Mouse (Mus musculus) erythroblast, embryonic 14.5 days (primary cell): ENCODE measurements around the gene Lect2. TPM values are rescaled to one million over a fixed set of nuclear protein-coding genes. Genes with fewer than 3 reads are reported as not detected.

Experiments used
- H3K27me3 ChIP-seq: 2 replicates; pipeline ENCODE4 v1.6.1; 2012; ENCODE audit warnings: inconsistent platforms; ENCODE audit not compliant: control insufficient read depth
- H3K36me3 ChIP-seq: 2 replicates; pipeline ENCODE4 v1.6.1; 2012; ENCODE audit warnings: mild to moderate bottlenecking, inconsistent platforms; ENCODE audit not compliant: control insufficient read depth
- H3K4me1 ChIP-seq: 2 replicates; pipeline ENCODE4 v1.6.1; 2012; ENCODE audit warnings: inconsistent platforms; ENCODE audit not compliant: control insufficient read depth
- H3K4me3 ChIP-seq: replicated peaks from 2 replicates; pipeline ENCODE3; 2012; ENCODE audit warnings: moderate library complexity, mild to moderate bottlenecking, inconsistent platforms
- H3K9me3 ChIP-seq: 2 replicates; pipeline ENCODE4 v1.6.1; 2012; ENCODE audit warnings: low read length, inconsistent platforms, mixed read lengths; ENCODE audit not compliant: control insufficient read depth
- GATA1 ChIP-seq: IDR thresholded peaks from 2 replicates; pipeline ENCODE4 v1.6.1; 2012; ENCODE audit warnings: low read length, inconsistent platforms, mixed read lengths
- TAL1 ChIP-seq: IDR thresholded peaks from 3 replicates; pipeline ENCODE4 v1.6.1; 2012; ENCODE audit warnings: low read length, inconsistent platforms, mixed read lengths
- polyA plus RNA-seq: library from polyadenylated mRNA; stranded (reverse); fragments of >175 nt; gene quantifications from 2 replicates; pipeline ENCODE4 v1.2.3, GENCODE M21; 2012

The Lect2 gene
- polyA plus RNA-seq, 1 experiment = 0.06 TPM

DNA sequence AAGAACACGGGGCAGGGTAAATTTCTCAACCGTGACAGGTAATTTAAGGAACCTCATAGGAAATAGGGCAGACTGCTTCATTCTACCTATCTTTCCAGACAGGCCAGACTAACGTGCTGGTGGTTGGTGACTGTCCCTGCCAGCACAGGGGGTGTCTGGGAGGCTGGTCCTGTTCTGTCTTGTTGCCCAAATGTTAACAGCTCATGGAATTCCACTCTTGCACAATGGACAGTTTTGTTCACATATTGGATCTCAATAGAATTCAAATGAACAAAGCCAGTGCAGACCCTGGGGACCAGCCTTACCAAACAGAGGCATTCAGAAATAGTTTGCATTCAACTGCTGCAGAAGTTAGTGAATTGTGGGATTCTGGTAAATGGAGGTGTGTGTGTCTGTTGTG, 3.3 kb downstream of the Lect2 start:
- Histone ChIP-seq H3K4me1 (no peaks in the 10 kb centered on the region), H3K27me3 (no peaks in the 10 kb centered on the region), H3K4me3 (no peak overlapping the region), H3K9me3 (no peaks in the 10 kb centered on the region), H3K36me3 (no peaks in the 10 kb centered on the region; the same call in 1 of the 2 replicates)
- TF ChIP-seq GATA1 = no peak
- TF ChIP-seq TAL1 = no peak

GRCm38 (mm10) chr13:56543805-56544204, 4.5 kb downstream of the Lect2 start:
- TF ChIP-seq TAL1 (no peak), GATA1 (no peak)
- no peaks in the 10 kb centered on the region for H3K4me1 ChIP-seq
- no peak overlapping the region for H3K4me3 ChIP-seq
- H3K27me3 ChIP-seq = no peaks in the 10 kb centered on the region
- H3K36me3 ChIP-seq = no peaks in the 10 kb centered on the region; the same call in 1 of the 2 replicates
- H3K9me3 ChIP-seq = no peaks in the 10 kb centered on the region

DNA sequence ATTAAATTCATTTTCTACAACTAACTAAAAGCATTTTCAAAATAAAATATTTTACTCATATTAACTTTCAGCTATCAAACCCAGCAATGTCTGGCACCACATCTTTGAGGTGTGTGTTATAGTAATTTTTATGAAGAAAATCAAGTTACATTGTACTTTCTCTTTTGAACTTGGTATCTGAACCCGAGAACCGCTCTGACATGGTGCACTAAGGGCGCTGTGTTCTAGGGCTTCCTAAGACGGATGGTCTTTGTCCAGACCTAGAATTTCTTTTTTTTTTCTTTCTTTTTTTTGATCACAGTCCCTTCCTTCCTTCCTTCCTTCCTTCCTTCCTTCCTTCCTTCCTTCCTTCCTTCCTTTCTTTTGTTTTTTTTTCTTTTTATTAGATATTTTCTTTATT, 8.5 kb downstream of the Lect2 start:
- no peaks in the 10 kb centered on the region for H3K27me3 ChIP-seq
- no peaks in the 10 kb centered on the region for H3K4me1 ChIP-seq
- TF ChIP-seq GATA1 (no peak), TAL1 (no peak)
- H3K9me3 ChIP-seq = no peaks in the 10 kb centered on the region
- no peaks in the 10 kb centered on the region; the same call in 1 of the 2 replicates for H3K36me3 ChIP-seq
- no peak overlapping the region for H3K4me3 ChIP-seq

- no peaks in the 10 kb centered on the region for H3K4me1 ChIP-seq
- H3K9me3 ChIP-seq = peaks cover 2% of the 10 kb centered on the region; the same call in 1 of the 2 replicates
- TF ChIP-seq TAL1 (no peak), GATA1 (no peak)
- no peaks in the 10 kb centered on the region for H3K27me3 ChIP-seq
- no peaks in the 10 kb centered on the region for H3K36me3 ChIP-seq
- H3K4me3 ChIP-seq = no peak overlapping the region
Measured at GRCm38 (mm10) chr13:56537026-56537425, 11.3 kb downstream of the Lect2 start.

- H3K4me1 ChIP-seq = no peaks in the 10 kb centered on the region
- no peaks in the 10 kb centered on the region for H3K36me3 ChIP-seq
- H3K27me3 ChIP-seq = no peaks in the 10 kb centered on the region
- H3K4me3 ChIP-seq = no peak overlapping the region
- H3K9me3 ChIP-seq = peaks cover 2% of the 10 kb centered on the region; the same call in 1 of the 2 replicates
- TF ChIP-seq TAL1 = no peak
- no peak for TF ChIP-seq GATA1
Measured at GRCm38 (mm10) chr13:56535570-56535969, 12.7 kb downstream of the Lect2 start.

- H3K9me3 ChIP-seq = peaks cover 2% of the 10 kb centered on the region; the same call in 1 of the 2 replicates
- H3K36me3 ChIP-seq = no peaks in the 10 kb centered on the region
- TF ChIP-seq TAL1 (no peak), GATA1 (no peak)
- no peaks in the 10 kb centered on the region for H3K27me3 ChIP-seq
- H3K4me1 ChIP-seq = no peaks in the 10 kb centered on the region
- H3K4me3 ChIP-seq = no peak overlapping the region
Measured at GRCm38 (mm10) chr13:56534931-56535330, 13.4 kb downstream of the Lect2 start.

DNA sequence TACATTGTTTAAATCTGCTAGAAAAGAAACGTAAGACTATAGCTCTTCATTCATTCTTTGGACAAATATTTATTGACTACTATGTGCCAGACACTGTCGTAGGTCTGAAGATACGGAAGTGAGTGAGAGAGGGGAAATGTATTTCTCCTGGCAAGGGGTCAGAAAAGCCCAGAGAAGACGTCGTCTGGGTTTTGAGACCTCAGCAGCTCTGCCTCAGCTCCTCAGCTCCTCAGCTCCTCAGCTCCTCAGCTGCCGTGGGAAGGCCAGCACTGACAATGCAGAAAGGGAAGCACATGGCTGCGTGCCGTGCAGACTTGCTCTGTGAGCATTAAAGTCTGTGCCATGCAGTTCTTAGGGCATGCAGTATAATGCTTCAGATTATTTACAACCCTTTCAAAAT, 18.6 kb downstream of the Lect2 start:
- no peaks in the 10 kb centered on the region for H3K4me1 ChIP-seq
- H3K9me3 ChIP-seq = peaks cover 2% of the 10 kb centered on the region; the same call in 1 of the 2 replicates
- no peak overlapping the region for H3K4me3 ChIP-seq
- no peaks in the 10 kb centered on the region for H3K36me3 ChIP-seq
- TF ChIP-seq TAL1 (no peak), GATA1 (no peak)
- H3K27me3 ChIP-seq = no peaks in the 10 kb centered on the region

DNA sequence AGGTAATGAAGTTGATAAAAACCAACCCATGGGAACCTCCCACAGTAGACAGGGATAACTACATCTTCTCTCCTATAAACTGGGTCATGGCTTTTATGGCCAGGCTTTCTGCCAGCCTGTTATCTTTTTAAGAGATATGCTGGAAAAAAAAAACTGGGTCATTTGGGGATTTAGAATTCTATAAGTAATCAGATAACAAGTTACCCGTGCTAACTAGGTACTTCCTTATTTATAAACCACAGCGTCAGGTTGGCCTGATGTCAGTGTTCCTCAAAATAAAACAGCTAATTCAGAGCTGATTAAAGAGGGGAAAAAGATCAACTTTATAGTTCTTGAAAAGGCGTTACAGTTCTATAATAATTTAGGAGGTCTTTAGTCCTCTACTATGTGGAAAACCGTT, 19.3 kb downstream of the Lect2 start:
- no peaks in the 10 kb centered on the region for H3K36me3 ChIP-seq
- no peaks in the 10 kb centered on the region for H3K4me1 ChIP-seq
- H3K27me3 ChIP-seq = no peaks in the 10 kb centered on the region
- TF ChIP-seq TAL1 (no peak), GATA1 (no peak)
- H3K4me3 ChIP-seq = no peak overlapping the region
- H3K9me3 ChIP-seq = peaks cover 2% of the 10 kb centered on the region; the same call in 1 of the 2 replicates

GRCm38 (mm10) chr13:56528281-56528680, 20.0 kb downstream of the Lect2 start:
- no peaks in the 10 kb centered on the region for H3K4me1 ChIP-seq
- no peak for TF ChIP-seq TAL1
- TF ChIP-seq GATA1 = no peak
- H3K27me3 ChIP-seq = no peaks in the 10 kb centered on the region
- H3K9me3 ChIP-seq = no peaks in the 10 kb centered on the region
- H3K4me3 ChIP-seq = no peak overlapping the region
- H3K36me3 ChIP-seq = no peaks in the 10 kb centered on the region

GRCm38 (mm10) chr13:56527846-56528245, 20.5 kb downstream of the Lect2 start:
- no peak overlapping the region for H3K4me3 ChIP-seq
- no peaks in the 10 kb centered on the region for H3K9me3 ChIP-seq
- TF ChIP-seq TAL1 (no peak), GATA1 (no peak)

GRCm38 (mm10) chr13:56526871-56527270, 21.4 kb downstream of the Lect2 start:
- Histone ChIP-seq H3K36me3 (no peaks in the 10 kb centered on the region), H3K4me1 (peaks cover 7% of the 10 kb centered on the region), H3K9me3 (no peaks in the 10 kb centered on the region), H3K4me3 (no peak overlapping the region), H3K27me3 (no peaks in the 10 kb centered on the region)
- TF ChIP-seq GATA1 = no peak
- no peak for TF ChIP-seq TAL1

More at GRCm38 (mm10) chr13:56527846-56528245, 20.5 kb downstream of the Lect2 start:
- Histone ChIP-seq H3K36me3 (no peaks in the 10 kb centered on the region), H3K4me1 (peaks cover under 1% of the 10 kb centered on the region), H3K27me3 (no peaks in the 10 kb centered on the region)
